Mouse (Mus musculus) CH12.LX (cell line): ENCODE results near the gene Ankrd39. TPM values are rescaled to one million over a fixed set of nuclear protein-coding genes. Genes with fewer than 3 reads are reported as not detected.

Source experiments
- DNase-seq: peaks from one replicate; pipeline ENCODE4 v3.0.0-alpha.2; 2013; ENCODE audit errors: extremely low read depth
- H3K27ac ChIP-seq: 2 replicates; pipeline ENCODE4 v1.5.1; 2012; ENCODE audit warnings: low read depth, mild to moderate bottlenecking, control low read depth, moderate library complexity; ENCODE audit not compliant: insufficient read depth
- H3K27me3 ChIP-seq: replicated peaks from 2 replicates; pipeline ENCODE3; 2012; ENCODE audit warnings: inconsistent platforms
- H3K36me3 ChIP-seq, 2 experiments: replicated peaks in 1 of 2; 2 replicates each; pipeline versions ENCODE3 to v1.6.1; 2012; ENCODE audit warnings: inconsistent platforms in 1 of 2, low read length in 1 of 2, mild to moderate bottlenecking in 1 of 2, mixed read lengths in 1 of 2, moderate library complexity in 1 of 2; ENCODE audit not compliant: control insufficient read depth in 1 of 2, insufficient read depth in 1 of 2
- H3K4me1 ChIP-seq, 2 experiments: 2 replicates each; pipeline ENCODE4 v1.6.1; 2012; ENCODE audit warnings: inconsistent platforms in 1 of 2, moderate library complexity in 1 of 2; ENCODE audit not compliant: insufficient read depth in 2 of 2, control insufficient read depth in 1 of 2
- H3K4me2 ChIP-seq: 2 replicates; pipeline ENCODE4 v1.6.1; 2012; ENCODE audit warnings: low read depth, mild to moderate bottlenecking, control low read depth; ENCODE audit not compliant: poor library complexity, insufficient read depth, severe bottlenecking
- H3K4me3 ChIP-seq, 3 experiments: fragments of 150-350 bp in 1 of 3; sonication (generic) in 1 of 3; replicated peaks in 1 of 3; 2 replicates each; pipeline versions ENCODE3 to v1.5.1; 2011 to 2012; ENCODE audit warnings: low read depth in 2 of 3, low read length in 2 of 3, mild to moderate bottlenecking in 2 of 3, moderate library complexity in 2 of 3, control low read depth in 1 of 3, improper control_type of control experiment in 1 of 3, inconsistent platforms in 1 of 3, mixed read lengths in 1 of 3; ENCODE audit not compliant: poor library complexity in 1 of 3
- H3K79me2 ChIP-seq: replicated peaks from 2 replicates; pipeline ENCODE4 v1.6.1; 2012; ENCODE audit warnings: mild to moderate bottlenecking, moderate library complexity; ENCODE audit not compliant: control insufficient read depth, poor library complexity, insufficient read depth, severe bottlenecking; ENCODE audit errors: extremely low read depth
- H3K9ac ChIP-seq: 2 replicates; pipeline ENCODE4 v1.6.1; 2012; ENCODE audit warnings: low read depth, mild to moderate bottlenecking, control low read depth, moderate library complexity; ENCODE audit not compliant: insufficient read depth
- H3K9me3 ChIP-seq: replicated peaks from 2 replicates; pipeline ENCODE3; 2012; ENCODE audit warnings: low read length, inconsistent platforms, mixed read lengths
- BHLHE40 ChIP-seq: IDR thresholded peaks from 2 replicates; pipeline ENCODE4 v1.6.1; 2011; ENCODE audit warnings: mild to moderate bottlenecking, low read depth, low read length, improper control_type of control experiment
- CHD2 ChIP-seq: IDR thresholded peaks from 2 replicates; pipeline ENCODE4 v1.6.1; 2011; ENCODE audit warnings: low read length, improper control_type of control experiment
- E2F4 ChIP-seq: IDR thresholded peaks from 2 replicates; pipeline ENCODE4 v1.6.1; 2011; ENCODE audit warnings: low read depth, low read length, improper control_type of control experiment; ENCODE audit not compliant: insufficient replicate concordance
- EP300 ChIP-seq: IDR thresholded peaks from 2 replicates; pipeline ENCODE4 v1.6.1; 2011; ENCODE audit warnings: low read length, improper control_type of control experiment
- ETS1 ChIP-seq: conservative IDR thresholded peaks from 2 replicates; pipeline ENCODE4 v1.6.1; 2012; ENCODE audit warnings: low read depth, mild to moderate bottlenecking, inconsistent platforms, low read length, improper control_type of control experiment, moderate library complexity
- GABPA ChIP-seq: IDR thresholded peaks from 2 replicates; pipeline ENCODE4 v1.6.1; 2012; ENCODE audit warnings: low read depth, low read length, improper control_type of control experiment, inconsistent platforms; ENCODE audit not compliant: insufficient replicate concordance
- HCFC1 ChIP-seq: IDR thresholded peaks from 2 replicates; pipeline ENCODE4 v1.6.1; 2012; ENCODE audit warnings: low read depth, mild to moderate bottlenecking, inconsistent platforms, low read length, improper control_type of control experiment
- IRF4 ChIP-seq: IDR thresholded peaks from 2 replicates; pipeline ENCODE4 v1.6.1; 2014; ENCODE audit warnings: low read depth, mild to moderate bottlenecking, inconsistent platforms, low read length, improper control_type of control experiment
- MAZ ChIP-seq: IDR thresholded peaks from 2 replicates; pipeline ENCODE4 v1.6.1; 2012; ENCODE audit warnings: low read depth, mild to moderate bottlenecking, inconsistent platforms, low read length, improper control_type of control experiment, moderate library complexity
- MXI1 ChIP-seq: IDR thresholded peaks from 2 replicates; pipeline ENCODE4 v1.6.1; 2011; ENCODE audit warnings: mild to moderate bottlenecking, low read depth, low read length, improper control_type of control experiment
- MYC ChIP-seq: IDR thresholded peaks from 2 replicates; pipeline ENCODE4 v1.6.1; 2011; ENCODE audit warnings: low read depth, mild to moderate bottlenecking, improper control_type of control experiment, low read length
- NELFE ChIP-seq: IDR thresholded peaks from 2 replicates; pipeline ENCODE4 v1.6.1; 2011; ENCODE audit warnings: low read depth, low read length, improper control_type of control experiment
- NRF1 ChIP-seq: IDR thresholded peaks from 2 replicates; pipeline ENCODE4 v1.6.1; 2014; ENCODE audit warnings: low read depth, mild to moderate bottlenecking, inconsistent platforms, low read length, improper control_type of control experiment, moderate library complexity
- POLR2A ChIP-seq: IDR thresholded peaks from 2 replicates; pipeline ENCODE4 v1.6.1; 2011; ENCODE audit warnings: low read depth, mild to moderate bottlenecking, improper control_type of control experiment, low read length
- POLR2AphosphoS2 ChIP-seq: IDR thresholded peaks from 2 replicates; pipeline ENCODE4 v1.6.1; 2011; ENCODE audit warnings: low read depth, low read length, improper control_type of control experiment
- SIN3A ChIP-seq: IDR thresholded peaks from 2 replicates; pipeline ENCODE4 v1.6.1; 2012; ENCODE audit warnings: low read length, improper control_type of control experiment, inconsistent platforms
- TBP ChIP-seq: conservative IDR thresholded peaks from 2 replicates; pipeline ENCODE4 v1.6.1; 2011; ENCODE audit warnings: low read depth, low read length, improper control_type of control experiment
- UBTF ChIP-seq: IDR thresholded peaks from 2 replicates; pipeline ENCODE4 v1.6.1; 2012; ENCODE audit warnings: low read depth, mild to moderate bottlenecking, inconsistent platforms, low read length, improper control_type of control experiment, moderate library complexity
- USF1 ChIP-seq: IDR thresholded peaks from 2 replicates; pipeline ENCODE4 v1.6.1; 2014; ENCODE audit warnings: low read depth, mild to moderate bottlenecking, inconsistent platforms, low read length, improper control_type of control experiment
- ZC3H11A ChIP-seq: IDR thresholded peaks from 2 replicates; pipeline ENCODE4 v1.6.1; 2012; ENCODE audit warnings: low read depth, mild to moderate bottlenecking, inconsistent platforms, low read length, improper control_type of control experiment
- ZKSCAN1 ChIP-seq: IDR thresholded peaks from 2 replicates; pipeline ENCODE4 v1.6.1; 2012; ENCODE audit warnings: low read depth, inconsistent platforms, low read length, improper control_type of control experiment, borderline replicate concordance
- ZMIZ1 ChIP-seq: IDR thresholded peaks from 2 replicates; pipeline ENCODE4 v1.6.1; 2012; ENCODE audit warnings: low read depth, mild to moderate bottlenecking, inconsistent platforms, low read length, improper control_type of control experiment
- dilution Hi-C: fragments of 300-500 bp; cut with MboI; formaldehyde crosslinking; loops from 2 replicates; pipeline ENCODE4 v1.14.3; 2020; ENCODE audit warnings: low sequenced_read_pairs; ENCODE audit not compliant: extremely low pct_unique_long_range_greater_than_20kb, extremely low pct_ligation_motif_present
- in situ Hi-C: fragments of 300-500 bp; cut with MboI; formaldehyde crosslinking; loops from 3 replicates; pipeline ENCODE4 v1.14.3; 2019; ENCODE audit warnings: low sequenced_read_pairs, low pct_ligation_motif_present, low pct_unique_long_range_greater_than_20kb, mixed read lengths
- polyA plus RNA-seq: library from polyadenylated mRNA; unstranded; fragments of >175 nt; gene quantifications from 2 replicates; pipeline ENCODE4 v1.2.1, GENCODE M21; 2012; ENCODE audit warnings: low read depth; ENCODE audit not compliant: insufficient read length
- total RNA-seq, 2 experiments: library from RNA; depleted of rRNA; stranded (reverse); fragments of 300-350 nt in 1 of 2; fragments of >200 nt in 1 of 2; gene quantifications; 2 replicates each; pipeline ENCODE4 v1.2.3; 2012 to 2014

Gene Ankrd39
- total and polyA plus RNA-seq, 3 experiments = 4.3 to 14.8 (median 11.6) TPM

GRCm38 (mm10) chr1:36492416-36493139 is 54.7 kb downstream of the Ankrd39 start:
- in situ Hi-C loops = no loop called here
- H3K4me3 ChIP-seq = no peak overlapping the region
- no peaks in the 10 kb centered on the region for H3K27me3 ChIP-seq
- TF ChIP-seq EP300 = no peak
- no peak for TF ChIP-seq ETS1
- TF ChIP-seq IRF4 = no peak
- no peak for TF ChIP-seq ZMIZ1
- no peak for TF ChIP-seq NELFE
- TF ChIP-seq UBTF = no peak
- no peak for TF ChIP-seq CHD2
- TF ChIP-seq BHLHE40 = no peak
- TF ChIP-seq ZC3H11A = no peak
- TF ChIP-seq MXI1 = no peak
- TF ChIP-seq USF1 = no peak
- no peak for TF ChIP-seq MYC
- TF ChIP-seq MAZ = no peak
- TF ChIP-seq TBP = no peak
- no peak for TF ChIP-seq NRF1
- TF ChIP-seq POLR2AphosphoS2 = no peak
- H3K4me2 ChIP-seq = no peak overlapping the region
- H3K4me1 ChIP-seq = no peaks in the 10 kb centered on the region
- no peak overlapping the region for H3K9ac ChIP-seq
- dilution Hi-C loops = no loop called here
- DNase-seq = no peak
- H3K27ac ChIP-seq = no peak overlapping the region
- H3K36me3 ChIP-seq = peaks cover 0 to 7% of the 10 kb centered on the region in 2 experiments
- H3K79me2 ChIP-seq = no peaks in the 10 kb centered on the region
- no peaks in the 10 kb centered on the region for H3K9me3 ChIP-seq

GRCm38 (mm10) chr1:36489661-36490060 is 57.6 kb downstream of the Ankrd39 start:
- Histone ChIP-seq H3K9ac (no peak overlapping the region), H3K4me2 (no peak overlapping the region), H3K4me1 (no peaks in the 10 kb centered on the region), H3K79me2 (no peaks in the 10 kb centered on the region), H3K27ac (no peak overlapping the region), H3K4me3 (no peak overlapping the region), H3K9me3 (no peaks in the 10 kb centered on the region), H3K27me3 (no peaks in the 10 kb centered on the region), H3K36me3 (peaks cover 0 to 14% of the 10 kb centered on the region in 2 experiments)
- DNase-seq = no peak
- TF ChIP-seq TBP = no peak
- no peak for TF ChIP-seq SIN3A
- TF ChIP-seq GABPA = no peak
- TF ChIP-seq POLR2A = no peak
- no peak for TF ChIP-seq IRF4
- no peak for TF ChIP-seq ZKSCAN1
- TF ChIP-seq HCFC1 = no peak
- TF ChIP-seq EP300 = no peak
- no peak for TF ChIP-seq E2F4
- TF ChIP-seq ZC3H11A = no peak
- TF ChIP-seq USF1 = no peak
- TF ChIP-seq NRF1 = no peak
- in situ Hi-C loops (no loop called here), dilution Hi-C loops (no loop called here)
